Mouse (Mus musculus): ENCODE results near the gene Itpka. TPM values are rescaled to one million over a fixed set of nuclear protein-coding genes. Genes with fewer than 3 reads are reported as not detected.

The Itpka gene
- not detected for polyA plus RNA-seq (2014; fragmentation: Illumina TruSeq; extraction: RNeasy Lipid Tissue Mini Kit (QIAGEN cat#74804); ENCODE audit: low read depth, low replicate concordance)

DNA sequence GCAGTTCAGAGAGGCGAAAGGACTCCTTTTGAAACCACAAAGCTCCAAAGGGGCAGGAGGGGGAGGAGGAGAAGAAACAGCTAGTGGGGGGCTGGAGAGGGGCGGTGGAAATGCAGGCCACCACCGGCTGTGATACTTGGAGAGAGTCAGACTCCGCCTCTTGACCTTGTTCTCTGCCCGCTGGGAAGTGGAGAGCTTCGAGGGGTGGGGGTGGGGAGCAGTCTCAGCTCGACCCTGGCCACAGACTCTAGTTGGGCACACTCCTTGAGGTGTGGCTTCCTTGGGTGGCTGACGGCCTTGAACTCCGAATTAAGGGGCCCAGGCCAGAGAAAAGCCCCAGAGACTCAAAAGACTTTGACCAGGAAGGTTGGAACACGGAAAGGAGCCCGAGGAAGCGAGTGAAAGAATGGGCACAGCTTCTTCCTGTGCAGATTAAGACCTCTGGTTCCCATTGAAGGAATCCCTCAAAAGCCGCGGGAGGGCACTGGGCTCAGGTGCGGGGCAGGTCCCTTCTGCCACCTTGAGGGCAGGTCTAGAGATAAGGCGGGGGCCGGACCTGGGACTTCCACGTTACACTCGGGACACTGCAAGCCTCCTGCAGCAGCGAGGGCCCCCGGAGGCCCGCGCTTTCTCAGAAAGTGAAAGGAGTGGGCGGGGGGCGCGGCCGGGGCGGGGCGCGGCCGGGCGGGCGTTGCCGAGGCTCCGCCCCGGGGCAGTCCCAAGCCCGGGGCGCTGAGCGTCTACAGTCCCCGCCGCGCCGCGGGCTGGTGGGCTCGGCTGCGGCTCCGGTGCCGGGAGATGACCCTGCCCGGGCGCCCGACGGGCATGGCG, at the start of gene Itpka:
Itpka (plus strand) TSS at position 757 of the 831 bp plus-strand sequence.

DNA sequence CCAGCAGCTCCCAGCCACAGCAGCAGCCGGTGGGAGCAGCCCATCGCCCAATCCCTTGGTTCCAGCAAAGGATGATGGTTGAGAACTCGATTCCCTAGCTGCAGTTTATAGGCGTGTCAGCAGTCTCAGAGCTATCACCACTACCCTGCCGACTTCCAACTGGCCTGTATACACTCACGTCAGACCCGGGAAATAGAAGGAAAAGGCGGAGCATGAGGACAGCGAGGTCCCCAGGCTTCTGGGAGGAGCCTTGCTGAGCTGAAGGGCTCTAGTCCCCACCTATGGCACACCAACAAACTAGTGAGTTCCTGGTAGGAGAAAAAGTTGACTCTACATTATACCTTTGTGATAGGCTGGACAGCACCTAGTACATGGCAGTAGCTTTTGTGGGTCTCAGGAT, 18.1 kb downstream of the Itpka start, which contains the start of gene Ltk:
Ltk (minus strand) TSS at position 181 of the 400 bp plus-strand sequence.

GRCm38 (mm10) chr2:119787206-119787883, 45.2 kb downstream of the Itpka start, which contains the start of gene Rpap1:
Gene Rpap1, minus strand, starts transcription at chr2:119787537.

GRCm38 (mm10) chr2:119797279-119797783, 55.2 kb downstream of the Itpka start, which contains the start of gene Tyro3:
Gene Tyro3, plus strand, starts transcription at chr2:119797733.

Other genes starting within 250 kb of the Itpka start
- gene Exd1, start 194.7 kb upstream of the Itpka start, polyA plus RNA-seq (2014; fragmentation: Illumina TruSeq; extraction: RNeasy Lipid Tissue Mini Kit (QIAGEN cat#74804); ENCODE audit: low read depth, low replicate concordance) = 1.0 TPM
- gene Chp1, start 194.6 kb upstream of the Itpka start, polyA plus RNA-seq (2014; fragmentation: Illumina TruSeq; extraction: RNeasy Lipid Tissue Mini Kit (QIAGEN cat#74804); ENCODE audit: low read depth, low replicate concordance) = 454 TPM
- gene Nusap1, start 124.0 kb upstream of the Itpka start, polyA plus RNA-seq (2014; fragmentation: Illumina TruSeq; extraction: RNeasy Lipid Tissue Mini Kit (QIAGEN cat#74804); ENCODE audit: low read depth, low replicate concordance) = 11.4 TPM
- gene Oip5, start 123.9 kb upstream of the Itpka start, polyA plus RNA-seq (2014; fragmentation: Illumina TruSeq; extraction: RNeasy Lipid Tissue Mini Kit (QIAGEN cat#74804); ENCODE audit: low read depth, low replicate concordance) = 7.0 TPM
- 117 TPM for gene Ndufaf1, start 79.5 kb upstream of the Itpka start, polyA plus RNA-seq (2014; fragmentation: Illumina TruSeq; extraction: RNeasy Lipid Tissue Mini Kit (QIAGEN cat#74804); ENCODE audit: low read depth, low replicate concordance)
- gene Rtf1, start 67.3 kb upstream of the Itpka start, polyA plus RNA-seq (2014; fragmentation: Illumina TruSeq; extraction: RNeasy Lipid Tissue Mini Kit (QIAGEN cat#74804); ENCODE audit: low read depth, low replicate concordance) = 32.4 TPM
- not detected for gene Ltk, start 18.1 kb downstream of the Itpka start, polyA plus RNA-seq (2014; fragmentation: Illumina TruSeq; extraction: RNeasy Lipid Tissue Mini Kit (QIAGEN cat#74804); ENCODE audit: low read depth, low replicate concordance)
- 1.2 TPM for gene Rpap1, start 45.2 kb downstream of the Itpka start, polyA plus RNA-seq (2014; fragmentation: Illumina TruSeq; extraction: RNeasy Lipid Tissue Mini Kit (QIAGEN cat#74804); ENCODE audit: low read depth, low replicate concordance)
- gene Tyro3, start 55.4 kb downstream of the Itpka start, polyA plus RNA-seq (2014; fragmentation: Illumina TruSeq; extraction: RNeasy Lipid Tissue Mini Kit (QIAGEN cat#74804); ENCODE audit: low read depth, low replicate concordance) = 0.47 TPM
- gene Mga, start 154.9 kb downstream of the Itpka start, polyA plus RNA-seq (2014; fragmentation: Illumina TruSeq; extraction: RNeasy Lipid Tissue Mini Kit (QIAGEN cat#74804); ENCODE audit: low read depth, low replicate concordance) = 53.1 TPM
- 1.6 TPM for gene Mapkbp1, start 230.4 kb downstream of the Itpka start, polyA plus RNA-seq (2014; fragmentation: Illumina TruSeq; extraction: RNeasy Lipid Tissue Mini Kit (QIAGEN cat#74804); ENCODE audit: low read depth, low replicate concordance)